Mouse (Mus musculus) ZHBTc4 (cell line): ENCODE results near the gene Arhgap45.

Experiments used
- DNase-seq: peaks from one replicate; pipeline ENCODE4 v3.0.0-alpha.2; 2011; ENCODE audit warnings: low read depth, low spot score

Gene Arhgap45

GRCm38 (mm10) chr10:79986963-79987362 lies 29.5 kb upstream of the Arhgap45 start:
- peak; percentile 92 for DNase-seq

- DNase-seq: no peak
These were observed 28.5 kb upstream of the Arhgap45 start for GRCm38 (mm10) chr10:79987771-79988505.

GRCm38 (mm10) chr10:79988506-79989271 lies 27.8 kb upstream of the Arhgap45 start, which contains the start of gene Cnn2:
Gene Cnn2 (plus strand): TSS chr10:79988584.
- DNase-seq: no peak

GRCm38 (mm10) chr10:79989272-79989786 lies 27.1 kb upstream of the Arhgap45 start:
- DNase-seq: no peak

- no peak for DNase-seq
These were observed 26.6 kb upstream of the Arhgap45 start for GRCm38 (mm10) chr10:79989870-79990269.

- DNase-seq: peak; percentile 78
These were observed 25.4 kb upstream of the Arhgap45 start for GRCm38 (mm10) chr10:79991099-79991498.

- DNase-seq: no peak
These were observed 24.9 kb upstream of the Arhgap45 start for GRCm38 (mm10) chr10:79991548-79991947.

GRCm38 (mm10) chr10:79994397-79995115 lies 21.9 kb upstream of the Arhgap45 start:
- DNase-seq: no peak

GRCm38 (mm10) chr10:79995636-79996035 lies 20.8 kb upstream of the Arhgap45 start:
- no peak for DNase-seq

- peak; percentile 98 for DNase-seq
These were observed 20.0 kb upstream of the Arhgap45 start, which contains the start of gene Abca7 for GRCm38 (mm10) chr10:79996272-79997033. Gene Abca7 (plus strand): TSS chr10:79996494.

GRCm38 (mm10) chr10:79997034-79997760 lies 19.3 kb upstream of the Arhgap45 start:
- DNase-seq: peak; percentile 89

- no peak for DNase-seq
These were observed 18.6 kb upstream of the Arhgap45 start for GRCm38 (mm10) chr10:79997819-79998218.

- DNase-seq: no peak
These were observed 14.5 kb upstream of the Arhgap45 start for GRCm38 (mm10) chr10:80001945-80002344.

GRCm38 (mm10) chr10:80002829-80003228 lies 13.6 kb upstream of the Arhgap45 start:
- DNase-seq: no peak

- peak; percentile 65 for DNase-seq
These were observed 12.8 kb upstream of the Arhgap45 start for GRCm38 (mm10) chr10:80003374-80004232.

GRCm38 (mm10) chr10:80004233-80004705 lies 12.2 kb upstream of the Arhgap45 start:
- DNase-seq: no peak

- DNase-seq: no peak
These were observed 4.7 kb upstream of the Arhgap45 start for GRCm38 (mm10) chr10:80011740-80012139.

- no peak for DNase-seq
These were observed 2.8 kb upstream of the Arhgap45 start for GRCm38 (mm10) chr10:80013609-80014008.
